Mouse (Mus musculus) neural tube, embryonic 13.5 days (tissue): ENCODE data around the gene Mmp24. TPM values are rescaled to one million over a fixed set of nuclear protein-coding genes. Genes with fewer than 3 reads are reported as not detected.
A peak's percentile ranks its signal among the peaks of the same experiment; 100 is the strongest.

ENCODE experiments used
- ATAC-seq: fragments of 200-750 bp; cut with Nextera tagmentation; 2 replicates; pipeline ENCODE4 v1.8.0; 2017; ENCODE audit warnings: low read depth, mild to moderate bottlenecking, moderate TSS enrichment, moderate library complexity
- H3K27ac ChIP-seq: fragments of 300-500 bp; sonication (generic); replicated peaks from 2 replicates; pipeline ENCODE4 v1.5.1; 2015; ENCODE audit warnings: moderate library complexity, mild to moderate bottlenecking, inconsistent platforms
- H3K27me3 ChIP-seq: fragments of 300-500 bp; sonication (generic); 2 replicates; pipeline ENCODE4 v1.6.1; 2015; ENCODE audit warnings: mild to moderate bottlenecking, inconsistent platforms
- H3K36me3 ChIP-seq: fragments of 300-500 bp; sonication (generic); 2 replicates; pipeline ENCODE4 v1.6.1; 2015; ENCODE audit warnings: mild to moderate bottlenecking, inconsistent platforms
- H3K4me1 ChIP-seq: fragments of 300-500 bp; sonication (generic); replicated peaks from 2 replicates; pipeline ENCODE4 v1.6.1; 2015; ENCODE audit warnings: inconsistent platforms
- H3K4me2 ChIP-seq: fragments of 300-500 bp; sonication (generic); 2 replicates; pipeline ENCODE4 v1.6.1; 2015; ENCODE audit warnings: inconsistent platforms, mild to moderate bottlenecking, moderate library complexity
- H3K4me3 ChIP-seq: fragments of 300-500 bp; sonication (generic); 2 replicates; pipeline ENCODE4 v1.5.1; 2015; ENCODE audit warnings: mild to moderate bottlenecking, inconsistent platforms
- H3K9ac ChIP-seq: fragments of 300-500 bp; sonication (generic); 2 replicates; pipeline ENCODE4 v1.6.1; 2015; ENCODE audit warnings: moderate library complexity, mild to moderate bottlenecking, inconsistent platforms
- H3K9me3 ChIP-seq: fragments of 300-500 bp; sonication (generic); 2 replicates; pipeline ENCODE4 v1.6.1; 2016; ENCODE audit warnings: inconsistent platforms
- WGBS: fragments of 180-500 bp; shearing (Covaris S2); methylation state at CpG from one replicate; pipeline ENCODE4 v1.1.7; 2015; 5-methylcytosine and 5-hydroxymethylcytosine counted together
- polyA plus RNA-seq: library from polyadenylated mRNA; unstranded; fragments of >200 nt; fragmentation: Nextera tagmentation; extraction: Ambion mirVana; gene quantifications from 2 replicates; pipeline ENCODE4 v1.2.1, GENCODE M21; 2015

The Mmp24 gene
- polyA plus RNA-seq, 1 experiment from 2014 or later = 12.2 TPM

- Histone ChIP-seq H3K9me3 (no peaks in the 10 kb centered on the region), H3K27ac (no peak overlapping the region), H3K4me3 (no peak overlapping the region), H3K9ac (no peak overlapping the region), H3K4me2 (no peak overlapping the region), H3K4me1 (no peaks in the 10 kb centered on the region), H3K36me3 (peaks cover 52% of the 10 kb centered on the region), H3K27me3 (no peaks in the 10 kb centered on the region)
- 70% methylated on average over 7 of the region's 7 CpGs for WGBS
- no peak for ATAC-seq
These were observed 74.3 kb downstream of the Mmp24 start for GRCm38 (mm10) chr2:155849464-155849863.

- H3K4me1 ChIP-seq = no peaks in the 10 kb centered on the region
- H3K36me3 ChIP-seq = peaks cover 51% of the 10 kb centered on the region
- 81% methylated on average over 7 of the region's 7 CpGs for WGBS
These were observed 75.0 kb downstream of the Mmp24 start for GRCm38 (mm10) chr2:155850120-155850519.

GRCm38 (mm10) chr2:155852536-155852935 lies 77.4 kb downstream of the Mmp24 start:
- no peaks in the 10 kb centered on the region for H3K4me1 ChIP-seq
- WGBS = 91% methylated on average over 5 of the region's 5 CpGs
- H3K27ac ChIP-seq = no peak overlapping the region
- H3K27me3 ChIP-seq = no peaks in the 10 kb centered on the region
- peaks cover 45% of the 10 kb centered on the region for H3K36me3 ChIP-seq
- ATAC-seq = no peak
- no peak overlapping the region for H3K9ac ChIP-seq
- no peak overlapping the region for H3K4me3 ChIP-seq
- no peaks in the 10 kb centered on the region for H3K9me3 ChIP-seq
- no peak overlapping the region for H3K4me2 ChIP-seq

More at GRCm38 (mm10) chr2:155850120-155850519, 75.0 kb downstream of the Mmp24 start:
- Histone ChIP-seq H3K27ac (no peak overlapping the region), H3K27me3 (no peaks in the 10 kb centered on the region), H3K4me3 (no peak overlapping the region), H3K9ac (no peak overlapping the region), H3K9me3 (no peaks in the 10 kb centered on the region), H3K4me2 (no peak overlapping the region)
- ATAC-seq = no peak

- H3K9me3 ChIP-seq = no peaks in the 10 kb centered on the region
- H3K4me1 ChIP-seq = peaks cover 29% of the 10 kb centered on the region
- ATAC-seq = no peak
- no peak overlapping the region for H3K9ac ChIP-seq
- no peaks in the 10 kb centered on the region for H3K27me3 ChIP-seq
- no peak overlapping the region for H3K4me2 ChIP-seq
- no peak overlapping the region for H3K4me3 ChIP-seq
- 71% methylated on average over 7 of the region's 7 CpGs for WGBS
- peaks cover 17% of the 10 kb centered on the region for H3K36me3 ChIP-seq
- H3K27ac ChIP-seq = no peak overlapping the region
These were observed 85.0 kb downstream of the Mmp24 start for GRCm38 (mm10) chr2:155860102-155860501.

GRCm38 (mm10) chr2:155861581-155861980 lies 86.4 kb downstream of the Mmp24 start:
- Histone ChIP-seq H3K4me3 (no peak overlapping the region), H3K4me1 (peaks cover 29% of the 10 kb centered on the region), H3K4me2 (no peak overlapping the region), H3K9me3 (no peaks in the 10 kb centered on the region), H3K36me3 (peaks cover 6% of the 10 kb centered on the region; the same call in 1 of the 2 replicates), H3K27ac (peak overlapping the region; percentile 92), H3K27me3 (no peaks in the 10 kb centered on the region), H3K9ac (no peak overlapping the region)
- WGBS = 92% methylated on average over 6 of the region's 6 CpGs
- no peak for ATAC-seq

GRCm38 (mm10) chr2:155862573-155863300 lies 87.6 kb downstream of the Mmp24 start:
- WGBS = 24% methylated on average over 13 of the region's 13 CpGs
- H3K9me3 ChIP-seq = no peaks in the 10 kb centered on the region
- peak overlapping the region; percentile 40 for H3K4me2 ChIP-seq
- H3K4me3 ChIP-seq = no peak overlapping the region
- H3K36me3 ChIP-seq = 0 out of 2 replicates have a peak, but pooled peaks cover 2% of the 10 kb centered on the region
- H3K4me1 ChIP-seq = peaks cover 29% of the 10 kb centered on the region
- peak overlapping the region; percentile 92 for H3K27ac ChIP-seq
- H3K9ac ChIP-seq = peak overlapping the region; percentile 6; the same call in 1 of the 2 replicates
- H3K27me3 ChIP-seq = no peaks in the 10 kb centered on the region
- peak; percentile 98 for ATAC-seq

- Histone ChIP-seq H3K27me3 (no peaks in the 10 kb centered on the region), H3K27ac (peak overlapping the region; percentile 84), H3K9me3 (no peaks in the 10 kb centered on the region), H3K4me2 (peak overlapping the region; percentile 40), H3K4me1 (peaks cover 29% of the 10 kb centered on the region), H3K9ac (peak overlapping the region; percentile 34), H3K4me3 (no peak overlapping the region), H3K36me3 (peaks cover 2% of the 10 kb centered on the region; the same call in 1 of the 2 replicates)
- ATAC-seq = peak; percentile 86
- 30% methylated on average over 11 of the region's 11 CpGs for WGBS
These were observed 88.2 kb downstream of the Mmp24 start for GRCm38 (mm10) chr2:155863301-155863867.

Other genes starting within 250 kb of the Mmp24 start
- 15.4 and 15.8 TPM in 2 replicates for gene Gss, start 182.5 kb upstream of the Mmp24 start, polyA plus RNA-seq
- gene Myh7b, start 164.1 kb upstream of the Mmp24 start, polyA plus RNA-seq = 0.50 and 0.90 TPM in 2 replicates
- gene Trpc4ap, start 83.0 kb upstream of the Mmp24 start, polyA plus RNA-seq = 164 and 166 TPM in 2 replicates
- gene Edem2, start 45.9 kb upstream of the Mmp24 start, polyA plus RNA-seq = 38.9 and 40.3 TPM in 2 replicates
- not detected in 2 replicates for gene Gm17581, start 39.5 kb upstream of the Mmp24 start, polyA plus RNA-seq
- 4.5 and 5.1 TPM in 2 replicates for gene Procr, start 24.2 kb upstream of the Mmp24 start, polyA plus RNA-seq
- 24.1 and 28.7 TPM in 2 replicates for gene BC029722, start 44.1 kb downstream of the Mmp24 start, polyA plus RNA-seq
- gene Eif6, start 51.6 kb downstream of the Mmp24 start, polyA plus RNA-seq = 156 and 170 TPM in 2 replicates
- gene Fam83c, start 59.5 kb downstream of the Mmp24 start, polyA plus RNA-seq = 0.56 and 0.63 TPM in 2 replicates
- 69.7 and 73.1 TPM in 2 replicates for gene Uqcc1, start 155.0 kb downstream of the Mmp24 start, polyA plus RNA-seq
- gene Gm15557, start 165.4 kb downstream of the Mmp24 start, polyA plus RNA-seq = not detected in 2 replicates
- gene Gdf5, start 170.0 kb downstream of the Mmp24 start, polyA plus RNA-seq = 1.3 and 2.1 TPM in 2 replicates
- 13.6 and 18.6 TPM in 2 replicates for gene Cep250, start 181.1 kb downstream of the Mmp24 start, polyA plus RNA-seq
- gene 6430550D23Rik, start 232.6 kb downstream of the Mmp24 start, polyA plus RNA-seq = 2.0 and 3.4 TPM in 2 replicates
- gene Ergic3, start 232.7 kb downstream of the Mmp24 start, polyA plus RNA-seq = 341 and 372 TPM in 2 replicates